Mouse (Mus musculus) limb, embryonic 12.5 days (tissue): ENCODE measurements around the gene Zfp473. TPM values are rescaled to one million over a fixed set of nuclear protein-coding genes. Genes with fewer than 3 reads are reported as not detected.

ENCODE experiments used
- ATAC-seq: fragments of 200-750 bp; cut with Nextera tagmentation; 2 replicates; pipeline ENCODE4 v1.8.0; 2017; ENCODE audit warnings: low read depth, moderate TSS enrichment; ENCODE audit not compliant: insufficient number of reproducible peaks, insufficient read depth, low FRiP score, low TSS enrichment
- H3K27ac ChIP-seq: fragments of 300-500 bp; sonication (generic); 2 replicates; pipeline ENCODE4 v1.5.1; 2016; ENCODE audit warnings: mild to moderate bottlenecking, moderate library complexity
- H3K27me3 ChIP-seq: fragments of 300-500 bp; sonication (generic); 2 replicates; pipeline ENCODE4 v1.6.1; 2016; ENCODE audit warnings: mild to moderate bottlenecking, moderate library complexity
- H3K36me3 ChIP-seq: fragments of 300-500 bp; sonication (generic); 2 replicates; pipeline ENCODE4 v1.6.1; 2016; ENCODE audit warnings: mild to moderate bottlenecking, moderate library complexity
- H3K4me1 ChIP-seq: fragments of 300-500 bp; sonication (generic); replicated peaks from 2 replicates; pipeline ENCODE4 v1.6.1; 2016
- H3K4me2 ChIP-seq: fragments of 300-500 bp; sonication (generic); 2 replicates; pipeline ENCODE4 v1.6.1; 2016; ENCODE audit warnings: mild to moderate bottlenecking, moderate library complexity
- H3K4me3 ChIP-seq: fragments of 300-500 bp; sonication (generic); replicated peaks from 2 replicates; pipeline ENCODE4 v1.5.1; 2016; ENCODE audit warnings: mild to moderate bottlenecking
- H3K9ac ChIP-seq: fragments of 300-500 bp; sonication (generic); replicated peaks from 2 replicates; pipeline ENCODE4 v1.6.1; 2016; ENCODE audit warnings: mild to moderate bottlenecking, moderate library complexity
- H3K9me3 ChIP-seq: fragments of 300-500 bp; sonication (generic); 2 replicates; pipeline ENCODE4 v1.6.1; 2016; ENCODE audit warnings: mild to moderate bottlenecking, moderate library complexity
- WGBS: fragments of 180-500 bp; shearing (Covaris S2); methylation state at CpG from one replicate; pipeline ENCODE4 v1.1.7; 2016; 5-methylcytosine and 5-hydroxymethylcytosine counted together
- polyA plus RNA-seq: library from polyadenylated mRNA; unstranded; fragments of >200 nt; fragmentation: Nextera tagmentation; extraction: Ambion mirVana; gene quantifications from 2 replicates; pipeline ENCODE4 v1.2.1, GENCODE M21; 2016

Gene Zfp473
- polyA plus RNA-seq, 1 experiment from 2014 or later: 2.6 TPM

- no peak for ATAC-seq
- Histone ChIP-seq H3K4me2 (no peak overlapping the region), H3K27me3 (peaks cover 19% of the 10 kb centered on the region), H3K36me3 (no peaks in the 10 kb centered on the region), H3K9ac (no peak overlapping the region), H3K27ac (no peak overlapping the region), H3K4me3 (no peak overlapping the region), H3K9me3 (no peaks in the 10 kb centered on the region), H3K4me1 (peaks cover 12% of the 10 kb centered on the region; the same call in 1 of the 2 replicates)
- 87% methylated on average over 4 of the region's 4 CpGs for WGBS
Observed at GRCm38 (mm10) chr7:44695223-44695622, 55.6 kb downstream of the Zfp473 start.

GRCm38 (mm10) chr7:44693427-44694175 lies 57.2 kb downstream of the Zfp473 start:
- H3K4me3 ChIP-seq: no peak overlapping the region
- no peak overlapping the region for H3K9ac ChIP-seq
- no peak overlapping the region for H3K27ac ChIP-seq
- no peaks in the 10 kb centered on the region for H3K9me3 ChIP-seq
- WGBS: 66% methylated on average over 10 of the region's 10 CpGs
- peaks cover 17% of the 10 kb centered on the region for H3K27me3 ChIP-seq
- no peak overlapping the region for H3K4me2 ChIP-seq
- H3K4me1 ChIP-seq: peaks cover 12% of the 10 kb centered on the region; the same call in 1 of the 2 replicates
- H3K36me3 ChIP-seq: no peaks in the 10 kb centered on the region
- no peak for ATAC-seq

- Histone ChIP-seq H3K36me3 (no peaks in the 10 kb centered on the region), H3K4me3 (no peak overlapping the region), H3K4me2 (no peak overlapping the region), H3K4me1 (no peaks in the 10 kb centered on the region), H3K27me3 (0 out of 2 replicates have a peak, but pooled peaks cover 3% of the 10 kb centered on the region), H3K27ac (no peak overlapping the region), H3K9me3 (no peaks in the 10 kb centered on the region), H3K9ac (no peak overlapping the region)
- WGBS: 82% methylated on average over 7 of the region's 7 CpGs
- no peak for ATAC-seq
Observed at GRCm38 (mm10) chr7:44689331-44689730, 61.5 kb downstream of the Zfp473 start.

- H3K9me3 ChIP-seq: no peaks in the 10 kb centered on the region
- no peak overlapping the region for H3K4me2 ChIP-seq
- no peak overlapping the region for H3K27ac ChIP-seq
- 0 out of 2 replicates have a peak, but pooled peaks cover 3% of the 10 kb centered on the region for H3K27me3 ChIP-seq
- H3K9ac ChIP-seq: no peak overlapping the region
- H3K4me1 ChIP-seq: no peaks in the 10 kb centered on the region
- H3K36me3 ChIP-seq: no peaks in the 10 kb centered on the region
- ATAC-seq: no peak
- WGBS: 72% methylated on average over 3 of the region's 3 CpGs
- no peak overlapping the region for H3K4me3 ChIP-seq
Observed at GRCm38 (mm10) chr7:44688890-44689289, 62.0 kb downstream of the Zfp473 start.

GRCm38 (mm10) chr7:44685531-44686402 lies 65.1 kb downstream of the Zfp473 start:
- H3K36me3 ChIP-seq: no peaks in the 10 kb centered on the region
- ATAC-seq: no peak
- H3K9ac ChIP-seq: no peak overlapping the region
- H3K27ac ChIP-seq: no peak overlapping the region
- 66% methylated on average over 17 of the region's 17 CpGs for WGBS
- no peaks in the 10 kb centered on the region for H3K4me1 ChIP-seq
- 0 out of 2 replicates have a peak, but pooled peaks cover 3% of the 10 kb centered on the region for H3K27me3 ChIP-seq
- H3K4me2 ChIP-seq: no peak overlapping the region
- H3K4me3 ChIP-seq: no peak overlapping the region
- H3K9me3 ChIP-seq: no peaks in the 10 kb centered on the region

- Histone ChIP-seq H3K4me3 (no peak overlapping the region), H3K27me3 (0 out of 2 replicates have a peak, but pooled peaks cover 3% of the 10 kb centered on the region), H3K9ac (no peak overlapping the region), H3K36me3 (no peaks in the 10 kb centered on the region), H3K4me1 (no peaks in the 10 kb centered on the region), H3K27ac (no peak overlapping the region), H3K9me3 (no peaks in the 10 kb centered on the region), H3K4me2 (no peak overlapping the region)
- ATAC-seq: no peak
- 81% methylated on average over 8 of the region's 8 CpGs for WGBS
Observed at GRCm38 (mm10) chr7:44683656-44684055, 67.2 kb downstream of the Zfp473 start.

Other genes with a start within 250 kb of the Zfp473 start
- 0.09 and 0.13 TPM in 2 replicates for gene Mybpc2, start 226.4 kb downstream of the Zfp473 start, polyA plus RNA-seq
- 0.22 and 0.34 TPM in 2 replicates for gene Spib, start 219.0 kb downstream of the Zfp473 start, polyA plus RNA-seq
- 132 and 140 TPM in 2 replicates for gene Pold1, start 202.2 kb downstream of the Zfp473 start, polyA plus RNA-seq
- 70.7 and 72.0 TPM in 2 replicates for gene Nr1h2, start 197.1 kb downstream of the Zfp473 start, polyA plus RNA-seq
- gene Napsa, start 178.7 kb downstream of the Zfp473 start, polyA plus RNA-seq: 0.83 and 1.4 TPM in 2 replicates
- 0.37 and 0.49 TPM in 2 replicates for gene Kcnc3, start 160.4 kb downstream of the Zfp473 start, polyA plus RNA-seq
- 3.2 and 4.2 TPM in 2 replicates for gene Myh14, start 80.2 kb downstream of the Zfp473 start, polyA plus RNA-seq
- not detected in 2 replicates for gene Izumo2, start 42.3 kb downstream of the Zfp473 start, polyA plus RNA-seq
- gene Vrk3, start 2.6 kb downstream of the Zfp473 start, polyA plus RNA-seq: 36.2 and 36.8 TPM in 2 replicates
- 105 and 114 TPM in 2 replicates for gene Nup62, start 65.0 kb upstream of the Zfp473 start, polyA plus RNA-seq
- 1.5 and 2.5 TPM in 2 replicates for gene Il4i1, start 65.3 kb upstream of the Zfp473 start, polyA plus RNA-seq
- 3.7 and 4.1 TPM in 2 replicates for gene Atf5, start 65.6 kb upstream of the Zfp473 start, polyA plus RNA-seq
- gene Akt1s1, start 97.9 kb upstream of the Zfp473 start, polyA plus RNA-seq: 106 and 110 TPM in 2 replicates
- gene Tbc1d17, start 98.0 kb upstream of the Zfp473 start, polyA plus RNA-seq: 84.7 and 96.2 TPM in 2 replicates
- gene Pnkp, start 106.1 kb upstream of the Zfp473 start, polyA plus RNA-seq: 35.5 and 37.3 TPM in 2 replicates
- gene Ptov1, start 118.7 kb upstream of the Zfp473 start, polyA plus RNA-seq: 615 and 666 TPM in 2 replicates
- gene Med25, start 141.7 kb upstream of the Zfp473 start, polyA plus RNA-seq: 116 and 127 TPM in 2 replicates
- gene Fuz, start 145.0 kb upstream of the Zfp473 start, polyA plus RNA-seq: 21.6 and 24.8 TPM in 2 replicates
- 74.2 and 77.6 TPM in 2 replicates for gene Ap2a1, start 178.4 kb upstream of the Zfp473 start, polyA plus RNA-seq
- 0.11 TPM in 1 of 2 replicates, not detected in the other for gene Tsks, start 192.2 kb upstream of the Zfp473 start, polyA plus RNA-seq
- 27.8 and 29.9 TPM in 2 replicates for gene Cpt1c, start 223.8 kb upstream of the Zfp473 start, polyA plus RNA-seq
- gene Prmt1, start 235.5 kb upstream of the Zfp473 start, polyA plus RNA-seq: 704 and 706 TPM in 2 replicates
- 90.9 and 97.2 TPM in 2 replicates for gene Irf3, start 246.6 kb upstream of the Zfp473 start, polyA plus RNA-seq
- 87.3 and 96.8 TPM in 2 replicates for gene Bcl2l12, start 247.7 kb upstream of the Zfp473 start, polyA plus RNA-seq